Mouse (Mus musculus) forebrain, embryonic 15.5 days (tissue): ENCODE results near the gene Ube2r2. TPM values are rescaled to one million over a fixed set of nuclear protein-coding genes. Genes with fewer than 3 reads are reported as not detected.
A peak's percentile ranks its signal among the peaks of the same experiment; 100 is the strongest.

ENCODE experiments used
- ATAC-seq: fragments of 200-750 bp; cut with Nextera tagmentation; replicated peaks from 2 replicates; pipeline ENCODE4 v1.8.0; 2017; ENCODE audit warnings: mild to moderate bottlenecking, moderate TSS enrichment, moderate library complexity
- H3K27ac ChIP-seq: fragments of 300-500 bp; sonication (generic); replicated peaks from 2 replicates; pipeline ENCODE4 v1.5.1; 2015; ENCODE audit warnings: mild to moderate bottlenecking, inconsistent platforms
- H3K27me3 ChIP-seq: fragments of 300-500 bp; sonication (generic); 2 replicates; pipeline ENCODE4 v1.6.1; 2015; ENCODE audit warnings: inconsistent platforms
- H3K36me3 ChIP-seq: fragments of 300-500 bp; sonication (generic); 2 replicates; pipeline ENCODE4 v1.6.1; 2015; ENCODE audit warnings: mild to moderate bottlenecking, inconsistent platforms
- H3K4me1 ChIP-seq: fragments of 300-500 bp; sonication (generic); 2 replicates; pipeline ENCODE4 v1.6.1; 2015; ENCODE audit warnings: inconsistent platforms
- H3K4me2 ChIP-seq: fragments of 300-500 bp; sonication (generic); replicated peaks from 2 replicates; pipeline ENCODE4 v1.6.1; 2015; ENCODE audit warnings: mild to moderate bottlenecking, inconsistent platforms
- H3K4me3 ChIP-seq: fragments of 300-500 bp; sonication (generic); 2 replicates; pipeline ENCODE4 v1.5.1; 2015; ENCODE audit warnings: mild to moderate bottlenecking, inconsistent platforms
- H3K9ac ChIP-seq: fragments of 300-500 bp; sonication (generic); replicated peaks from 2 replicates; pipeline ENCODE4 v1.6.1; 2015; ENCODE audit warnings: mild to moderate bottlenecking, inconsistent platforms
- H3K9me3 ChIP-seq: fragments of 300-500 bp; sonication (generic); 2 replicates; pipeline ENCODE4 v1.6.1; 2016; ENCODE audit warnings: inconsistent platforms
- WGBS: fragments of 180-500 bp; shearing (Covaris S2); methylation state at CpG from one replicate; pipeline ENCODE4 v1.1.7; 2015; ENCODE audit warnings: mixed read lengths; 5-methylcytosine and 5-hydroxymethylcytosine counted together
- polyA plus RNA-seq: library from polyadenylated mRNA; unstranded; fragments of >200 nt; fragmentation: Nextera tagmentation; extraction: Ambion mirVana; gene quantifications from 2 replicates; pipeline ENCODE4 v1.2.1, GENCODE M21; 2015

Gene Ube2r2
- polyA plus RNA-seq = 62.0 and 67.1 TPM in 2 replicates

GRCm38 (mm10) chr4:41135711-41136453, at the start of gene Ube2r2:
Ube2r2 (plus strand) TSS chr4:41135743.
- H3K9ac ChIP-seq = peak within 1 kb of the TSS; percentile 99
- WGBS = under 1% methylated on average over 55 of the region's 65 CpGs
- peak; percentile 79 for ATAC-seq

GRCm38 (mm10) chr4:41086947-41087346, 48.6 kb upstream of the Ube2r2 start:
- no peaks in the 10 kb centered on the region for H3K36me3 ChIP-seq
- H3K27ac ChIP-seq = no peak overlapping the region
- H3K4me3 ChIP-seq = no peak overlapping the region
- no peaks in the 10 kb centered on the region for H3K4me1 ChIP-seq
- 80% methylated on average over 9 of the region's 9 CpGs for WGBS
- H3K9ac ChIP-seq = no peak overlapping the region
- H3K9me3 ChIP-seq = no peaks in the 10 kb centered on the region
- no peaks in the 10 kb centered on the region for H3K27me3 ChIP-seq
- ATAC-seq = no peak
- H3K4me2 ChIP-seq = no peak overlapping the region

More at GRCm38 (mm10) chr4:41135711-41136453, at the start of gene Ube2r2:
- H3K9me3 ChIP-seq = no peaks in the 10 kb centered on the region
- H3K4me2 ChIP-seq = peak within 1 kb of the TSS; percentile 72
- H3K27me3 ChIP-seq = no peaks in the 10 kb centered on the region
- H3K4me3 ChIP-seq = peak within 1 kb of the TSS; percentile 83
- peaks cover 30% of the 10 kb centered on the region for H3K4me1 ChIP-seq
- H3K27ac ChIP-seq = peak within 1 kb of the TSS; percentile 98
- H3K36me3 ChIP-seq = peaks cover 10% of the 10 kb centered on the region; the same call in 1 of the 2 replicates

GRCm38 (mm10) chr4:41087459-41088298, 47.9 kb upstream of the Ube2r2 start:
- Histone ChIP-seq H3K27me3 (no peaks in the 10 kb centered on the region), H3K4me1 (no peaks in the 10 kb centered on the region), H3K9me3 (no peaks in the 10 kb centered on the region), H3K4me2 (no peak overlapping the region), H3K9ac (no peak overlapping the region), H3K36me3 (no peaks in the 10 kb centered on the region), H3K4me3 (no peak overlapping the region), H3K27ac (no peak overlapping the region)
- ATAC-seq = no peak
- 89% methylated on average over 16 of the region's 16 CpGs for WGBS

- H3K9me3 ChIP-seq = no peaks in the 10 kb centered on the region
- no peaks in the 10 kb centered on the region for H3K27me3 ChIP-seq
- no peak for ATAC-seq
- no peak overlapping the region for H3K4me3 ChIP-seq
- H3K4me2 ChIP-seq = no peak overlapping the region
- WGBS = 82% methylated on average over 4 of the region's 4 CpGs
- no peak overlapping the region for H3K27ac ChIP-seq
- H3K4me1 ChIP-seq = no peaks in the 10 kb centered on the region
- no peaks in the 10 kb centered on the region for H3K36me3 ChIP-seq
- no peak overlapping the region for H3K9ac ChIP-seq
These were observed 46.4 kb upstream of the Ube2r2 start for GRCm38 (mm10) chr4:41089189-41089588.

GRCm38 (mm10) chr4:41089705-41090104, 45.8 kb upstream of the Ube2r2 start:
- H3K4me3 ChIP-seq = no peak overlapping the region
- no peak overlapping the region for H3K4me2 ChIP-seq
- no peak overlapping the region for H3K9ac ChIP-seq
- no peak overlapping the region for H3K27ac ChIP-seq
- no peak for ATAC-seq
- no peaks in the 10 kb centered on the region for H3K27me3 ChIP-seq
- H3K36me3 ChIP-seq = no peaks in the 10 kb centered on the region
- WGBS = 79% methylated on average over 2 of the region's 2 CpGs
- no peaks in the 10 kb centered on the region for H3K4me1 ChIP-seq
- H3K9me3 ChIP-seq = no peaks in the 10 kb centered on the region

- no peaks in the 10 kb centered on the region for H3K36me3 ChIP-seq
- no peaks in the 10 kb centered on the region for H3K4me1 ChIP-seq
- no peaks in the 10 kb centered on the region for H3K9me3 ChIP-seq
- H3K4me3 ChIP-seq = no peak overlapping the region
- H3K4me2 ChIP-seq = no peak overlapping the region
- 69% methylated on average over 3 of the region's 3 CpGs for WGBS
- H3K9ac ChIP-seq = no peak overlapping the region
- 0 out of 2 replicates have a peak, but pooled peaks cover under 1% of the 10 kb centered on the region for H3K27me3 ChIP-seq
- ATAC-seq = no peak
- H3K27ac ChIP-seq = no peak overlapping the region
These were observed 44.2 kb upstream of the Ube2r2 start for GRCm38 (mm10) chr4:41091391-41091790.

GRCm38 (mm10) chr4:41092958-41093357, 42.6 kb upstream of the Ube2r2 start:
- Histone ChIP-seq H3K9me3 (no peaks in the 10 kb centered on the region), H3K27ac (no peak overlapping the region), H3K36me3 (no peaks in the 10 kb centered on the region), H3K4me3 (no peak overlapping the region), H3K9ac (no peak overlapping the region), H3K4me2 (no peak overlapping the region), H3K27me3 (peaks cover 14% of the 10 kb centered on the region; the same call in 1 of the 2 replicates), H3K4me1 (peaks cover 4% of the 10 kb centered on the region)
- 83% methylated on average over 1 of the region's 1 CpGs for WGBS
- ATAC-seq = no peak

GRCm38 (mm10) chr4:41094361-41094760, 41.2 kb upstream of the Ube2r2 start:
- Histone ChIP-seq H3K4me3 (no peak overlapping the region), H3K9ac (no peak overlapping the region), H3K4me2 (no peak overlapping the region), H3K9me3 (no peaks in the 10 kb centered on the region), H3K27ac (no peak overlapping the region), H3K36me3 (no peaks in the 10 kb centered on the region), H3K4me1 (peaks cover 13% of the 10 kb centered on the region), H3K27me3 (peaks cover 18% of the 10 kb centered on the region; the same call in 1 of the 2 replicates)
- 55% methylated on average over 9 of the region's 9 CpGs for WGBS
- no peak for ATAC-seq

- ATAC-seq = no peak
- no peak overlapping the region for H3K9ac ChIP-seq
- no peak overlapping the region for H3K4me2 ChIP-seq
- peaks cover 18% of the 10 kb centered on the region; the same call in 1 of the 2 replicates for H3K27me3 ChIP-seq
- H3K27ac ChIP-seq = no peak overlapping the region
- no peaks in the 10 kb centered on the region for H3K9me3 ChIP-seq
- H3K4me3 ChIP-seq = no peak overlapping the region
- peaks cover 13% of the 10 kb centered on the region for H3K4me1 ChIP-seq
- WGBS = 67% methylated on average over 8 of the region's 8 CpGs
- H3K36me3 ChIP-seq = no peaks in the 10 kb centered on the region
These were observed 39.4 kb upstream of the Ube2r2 start for GRCm38 (mm10) chr4:41096169-41096568.

- Histone ChIP-seq H3K27ac (no peak overlapping the region), H3K4me3 (no peak overlapping the region), H3K9me3 (no peaks in the 10 kb centered on the region), H3K4me1 (peaks cover 13% of the 10 kb centered on the region), H3K27me3 (peaks cover 18% of the 10 kb centered on the region; the same call in 1 of the 2 replicates), H3K4me2 (no peak overlapping the region), H3K36me3 (no peaks in the 10 kb centered on the region), H3K9ac (no peak overlapping the region)
- WGBS = 76% methylated on average over 5 of the region's 5 CpGs
- ATAC-seq = no peak
These were observed 38.7 kb upstream of the Ube2r2 start for GRCm38 (mm10) chr4:41096794-41097193.

GRCm38 (mm10) chr4:41097381-41097780, 38.2 kb upstream of the Ube2r2 start:
- Histone ChIP-seq H3K9ac (no peak overlapping the region), H3K27me3 (peaks cover 18% of the 10 kb centered on the region; the same call in 1 of the 2 replicates), H3K27ac (no peak overlapping the region), H3K4me2 (no peak overlapping the region), H3K36me3 (no peaks in the 10 kb centered on the region), H3K9me3 (no peaks in the 10 kb centered on the region), H3K4me3 (peak overlapping the region; percentile 47), H3K4me1 (peaks cover 13% of the 10 kb centered on the region)
- 0 out of 2 replicates have a peak, but pooled peaks have one; percentile 4 for ATAC-seq
- 47% methylated on average over 13 of the region's 13 CpGs for WGBS
